Mouse (Mus musculus) left cerebral cortex, adult 9 months (tissue): ENCODE results near the gene Med4.

Experiments used
- DNase-seq, 2 experiments: peaks; one replicate each; pipeline ENCODE4 v3.0.0; 2022; ENCODE audit warnings: low spot score in 2 of 2

Med4 gene

GRCm38 (mm10) chr14:73509765-73510423, at the start of gene Med4:
Med4 (plus strand) TSS chr14:73510025.
- peak; percentile 83 to 97 for DNase-seq

GRCm38 (mm10) chr14:73460514-73461134, 49.2 kb upstream of the Med4 start:
- no peak for DNase-seq

- DNase-seq, result no peak
Measured at GRCm38 (mm10) chr14:73462211-73462610, 47.6 kb upstream of the Med4 start.

GRCm38 (mm10) chr14:73467697-73468096, 42.1 kb upstream of the Med4 start:
- DNase-seq, result no peak

GRCm38 (mm10) chr14:73469506-73469905, 40.3 kb upstream of the Med4 start:
- DNase-seq, result peak; percentile 47 to 87

- no peak for DNase-seq
Measured at GRCm38 (mm10) chr14:73470593-73470992, 39.2 kb upstream of the Med4 start.

- DNase-seq, result no peak
Measured at GRCm38 (mm10) chr14:73472205-73472604, 37.6 kb upstream of the Med4 start.

- DNase-seq, result peak in 1 of 2 experiments; percentile 39
Measured at GRCm38 (mm10) chr14:73473670-73474460, 36.0 kb upstream of the Med4 start.

GRCm38 (mm10) chr14:73474636-73475093, 35.2 kb upstream of the Med4 start:
- DNase-seq, result peak; percentile 20 to 64

GRCm38 (mm10) chr14:73475506-73475905, 34.3 kb upstream of the Med4 start:
- DNase-seq, result no peak

- no peak for DNase-seq
Measured at GRCm38 (mm10) chr14:73476361-73476934, 33.4 kb upstream of the Med4 start.

- no peak for DNase-seq
Measured at GRCm38 (mm10) chr14:73477077-73477476, 32.7 kb upstream of the Med4 start.

- DNase-seq, result no peak
Measured at GRCm38 (mm10) chr14:73478321-73478720, 31.5 kb upstream of the Med4 start.

- DNase-seq, result no peak
Measured at GRCm38 (mm10) chr14:73479771-73480170, 30.1 kb upstream of the Med4 start.

GRCm38 (mm10) chr14:73483516-73484229, 26.2 kb upstream of the Med4 start:
- DNase-seq, result no peak

- DNase-seq, result no peak
Measured at GRCm38 (mm10) chr14:73484366-73485110, 25.3 kb upstream of the Med4 start.

GRCm38 (mm10) chr14:73486641-73487040, 23.2 kb upstream of the Med4 start:
- DNase-seq, result no peak

GRCm38 (mm10) chr14:73493356-73493755, 16.5 kb upstream of the Med4 start:
- no peak for DNase-seq

- no peak for DNase-seq
Measured at GRCm38 (mm10) chr14:73494122-73494521, 15.7 kb upstream of the Med4 start.

- no peak for DNase-seq
Measured at GRCm38 (mm10) chr14:73495753-73496152, 14.1 kb upstream of the Med4 start.

- DNase-seq, result no peak
Measured at GRCm38 (mm10) chr14:73501283-73501682, 8.5 kb upstream of the Med4 start.
